In genomic region chr17:8112199-8112598, GRCm38 (mm10) we compare ENCODE assay signal across 19 mouse cellular contexts. TPM values are rescaled to one million over a fixed set of nuclear protein-coding genes. Genes with fewer than 3 reads are reported as not detected.
"Had no signal": no experiment of that assay in that cellular context is flagged by ENCODE, and none has a peak within 500 bp of the region (broad histone marks: within the 10 kb centered on the region; RNA-seq: fewer than 3 reads in every experiment).

No protein-coding gene starts in this region.

RNA-seq across cellular contexts. Expression of gene Gm49673, which starts 35.4 kb away (rescaled TPM):
- total RNA-seq: left cerebral cortex, postnatal 4 days; liver, adult 2 months; megakaryocyte-erythroid progenitor cell, adult 5-6 weeks had no signal
- polyA plus RNA-seq: limb, embryonic 10.5 days; limb, embryonic 12.5 days; limb, embryonic 15.5 days; liver, embryonic 12.5 days; liver, embryonic 13.5 days; liver, embryonic 15.5 days; liver, embryonic 16.5 days; liver, postnatal 0 days; lung, embryonic 14.5 days; lung, embryonic 16.5 days; macrophage; midbrain, embryonic 11.5 days; midbrain, embryonic 12.5 days; midbrain, embryonic 14.5 days; midbrain, embryonic 16.5 days; myocyte had no signal
